Mouse (Mus musculus) adrenal gland, adult 8-10 months (tissue): ENCODE data around the gene Copg2. TPM values are rescaled to one million over a fixed set of nuclear protein-coding genes. Genes with fewer than 3 reads are reported as not detected.

Source experiments
- DNase-seq: peaks from one replicate; pipeline ENCODE4 v3.0.0; 2022
- total RNA-seq, 4 experiments: library from RNA; stranded (reverse); gene quantifications; 2 replicates each; pipeline ENCODE4 v1.2.4; 2022

Copg2 gene
- 10 to 100 TPM; 80.0 to 99.4 (median 91.7) TPM for total RNA-seq

GRCm38 (mm10) chr6:30896195-30896985 is at the start of gene Copg2:
TSS of gene Copg2 (minus strand) at chr6:30896794.
- peak; percentile 92 for DNase-seq

GRCm38 (mm10) chr6:30939264-30939663 is 42.7 kb upstream of the Copg2 start:
- no peak for DNase-seq

GRCm38 (mm10) chr6:30922821-30923220 is 26.2 kb upstream of the Copg2 start:
- no peak for DNase-seq

- DNase-seq = no peak
Measured at GRCm38 (mm10) chr6:30921826-30922225, 25.2 kb upstream of the Copg2 start.

GRCm38 (mm10) chr6:30920834-30921675 is 24.5 kb upstream of the Copg2 start:
- DNase-seq = no peak

GRCm38 (mm10) chr6:30915473-30915872 is 18.9 kb upstream of the Copg2 start, which contains the start of gene Tsga13:
TSS of gene Tsga13 (minus strand) at chr6:30915573.
- DNase-seq = no peak

- no peak for DNase-seq
Measured at GRCm38 (mm10) chr6:30907970-30908369, 11.4 kb upstream of the Copg2 start.

- no peak for DNase-seq
Measured at GRCm38 (mm10) chr6:30904911-30905310, 8.3 kb upstream of the Copg2 start.

- no peak for DNase-seq
Measured at GRCm38 (mm10) chr6:30904033-30904432, 7.4 kb upstream of the Copg2 start.

- no peak for DNase-seq
Measured at GRCm38 (mm10) chr6:30897520-30897919, 926 bp upstream of the Copg2 start.

- DNase-seq = no peak
Measured at GRCm38 (mm10) chr6:30896986-30897327, 363 bp upstream of the Copg2 start.

GRCm38 (mm10) chr6:30895819-30896194 is 787 bp downstream of the Copg2 start:
- no peak for DNase-seq

- DNase-seq = no peak
Measured at GRCm38 (mm10) chr6:30893081-30893480, 3.5 kb downstream of the Copg2 start.

GRCm38 (mm10) chr6:30891761-30892160 is 4.8 kb downstream of the Copg2 start:
- no peak for DNase-seq

GRCm38 (mm10) chr6:30884856-30885255 is 11.7 kb downstream of the Copg2 start:
- no peak for DNase-seq

- DNase-seq = no peak
Measured at GRCm38 (mm10) chr6:30883491-30883890, 13.1 kb downstream of the Copg2 start.

- DNase-seq = no peak
Measured at GRCm38 (mm10) chr6:30876661-30877060, 19.9 kb downstream of the Copg2 start.

GRCm38 (mm10) chr6:30866501-30866900 is 30.1 kb downstream of the Copg2 start:
- DNase-seq = no peak

GRCm38 (mm10) chr6:30865031-30865678 is 31.4 kb downstream of the Copg2 start:
- no peak for DNase-seq

GRCm38 (mm10) chr6:30855956-30856355 is 40.6 kb downstream of the Copg2 start:
- DNase-seq = no peak

GRCm38 (mm10) chr6:30855205-30855604 is 41.4 kb downstream of the Copg2 start:
- DNase-seq = no peak

GRCm38 (mm10) chr6:30849818-30850217 is 46.8 kb downstream of the Copg2 start:
- DNase-seq = no peak

GRCm38 (mm10) chr6:30832241-30832640 is 64.4 kb downstream of the Copg2 start:
- DNase-seq = no peak
